Mouse (Mus musculus) liver, postnatal 0 days (tissue): ENCODE results near the gene March8.

Experiments used
- CTCF ChIP-seq: sonication (generic); IDR thresholded peaks from 2 replicates; pipeline ENCODE4 v1.5.1; 2016; ENCODE audit warnings: antibody characterized with exemption, low read depth
- EP300 ChIP-seq: IDR thresholded peaks from 2 replicates; pipeline ENCODE4 v1.6.1; 2016; ENCODE audit warnings: antibody characterized with exemption, low read depth, mild to moderate bottlenecking

- TF ChIP-seq CTCF (no peak), EP300 (no peak)
Measured at GRCm38 (mm10) chr6:116418487-116418886, 80.7 kb downstream of the March8 start.
